Mouse (Mus musculus): Measurements from ENCODE around the gene Axin2.

Gene Axin2

GRCm38 (mm10) chr11:108929700-108930099, 9.6 kb downstream of the Axin2 start:
- DNase-seq (ENCODE audit: low read depth), result no peak

GRCm38 (mm10) chr11:108930612-108931011, 10.5 kb downstream of the Axin2 start:
- DNase-seq (ENCODE audit: low read depth), result no peak

- no peak for DNase-seq (ENCODE audit: low read depth)
These were observed 13.7 kb downstream of the Axin2 start for GRCm38 (mm10) chr11:108933835-108934234.

- no peak for DNase-seq (ENCODE audit: low read depth)
These were observed 15.1 kb downstream of the Axin2 start for GRCm38 (mm10) chr11:108935128-108935868.

- DNase-seq (ENCODE audit: low read depth), result no peak
These were observed 16.1 kb downstream of the Axin2 start for GRCm38 (mm10) chr11:108936016-108936792.

GRCm38 (mm10) chr11:108940655-108941412, 20.7 kb downstream of the Axin2 start:
- no peak for DNase-seq (ENCODE audit: low read depth)

GRCm38 (mm10) chr11:108941836-108942235, 21.7 kb downstream of the Axin2 start:
- no peak for DNase-seq (ENCODE audit: low read depth)

GRCm38 (mm10) chr11:108943741-108944140, 23.6 kb downstream of the Axin2 start:
- no peak for DNase-seq (ENCODE audit: low read depth)

GRCm38 (mm10) chr11:108945666-108946065, 25.5 kb downstream of the Axin2 start:
- no peak for DNase-seq (ENCODE audit: low read depth)

- DNase-seq (ENCODE audit: low read depth), result no peak
These were observed 27.5 kb downstream of the Axin2 start for GRCm38 (mm10) chr11:108947425-108948184.

GRCm38 (mm10) chr11:108948501-108948900, 28.4 kb downstream of the Axin2 start:
- no peak for DNase-seq (ENCODE audit: low read depth)

GRCm38 (mm10) chr11:108948931-108949330, 28.8 kb downstream of the Axin2 start:
- no peak for DNase-seq (ENCODE audit: low read depth)

- DNase-seq (ENCODE audit: low read depth), result no peak
These were observed 32.2 kb downstream of the Axin2 start for GRCm38 (mm10) chr11:108952343-108952742.

GRCm38 (mm10) chr11:108955943-108956342, 35.8 kb downstream of the Axin2 start:
- no peak for DNase-seq (ENCODE audit: low read depth)

GRCm38 (mm10) chr11:108958349-108958748, 38.2 kb downstream of the Axin2 start:
- no peak for DNase-seq (ENCODE audit: low read depth)

GRCm38 (mm10) chr11:108959196-108959595, 39.0 kb downstream of the Axin2 start:
- DNase-seq (ENCODE audit: low read depth), result no peak

GRCm38 (mm10) chr11:108961651-108962065, 41.5 kb downstream of the Axin2 start:
- DNase-seq (ENCODE audit: low read depth), result no peak

- no peak for DNase-seq (ENCODE audit: low read depth)
These were observed 43.5 kb downstream of the Axin2 start for GRCm38 (mm10) chr11:108963476-108964232.

- DNase-seq (ENCODE audit: low read depth), result no peak
These were observed 45.6 kb downstream of the Axin2 start for GRCm38 (mm10) chr11:108965740-108966139.

- no peak for DNase-seq (ENCODE audit: low read depth)
These were observed 53.3 kb downstream of the Axin2 start for GRCm38 (mm10) chr11:108973459-108973858.

- no peak for DNase-seq (ENCODE audit: low read depth)
These were observed 53.7 kb downstream of the Axin2 start for GRCm38 (mm10) chr11:108973866-108974265.

Measured in naive thymus-derived CD4-positive, alpha-beta T cell, adult 2 months (primary cell).